Mouse (Mus musculus): ENCODE results near the gene Usp45. TPM values are rescaled to one million over a fixed set of nuclear protein-coding genes. Genes with fewer than 3 reads are reported as not detected.
"Not testable (repeated sequence)": the region's sequence is repeated elsewhere in the genome, so short reads cannot be mapped to it uniquely, and the experiment has no call there.

The Usp45 gene
- total RNA-seq, 1 experiment = 28.3 TPM

DNA sequence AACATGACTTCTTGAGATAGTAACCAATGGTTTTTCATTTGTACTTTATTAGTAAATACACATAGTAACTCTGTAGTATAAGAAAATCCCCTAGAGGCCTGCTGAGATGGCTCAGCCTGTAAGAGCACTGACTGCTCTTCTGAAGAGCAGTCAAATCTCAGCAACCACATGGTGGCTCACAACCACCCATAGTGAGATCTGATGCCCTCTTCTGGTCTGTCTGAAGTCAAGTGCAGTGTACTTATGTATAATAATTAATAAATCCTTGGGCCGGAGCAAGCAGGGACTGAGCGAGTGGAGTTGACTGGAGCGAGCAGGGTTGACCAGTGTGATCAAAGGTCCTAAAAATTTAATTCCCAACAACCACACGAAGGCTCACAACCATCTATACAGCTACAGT is 27.8 kb upstream of the Usp45 start:
- in situ Hi-C loops (cut with MboI; ENCODE audit: low sequenced_read_pairs in 2 of 2, unreplicated experiment in 2 of 2) = no loop called here
- Histone ChIP-seq H3K4me3 (ENCODE audit: insufficient read depth in 1 of 2, low read depth in 1 of 2, low read length in 2 of 2, poor library complexity in 1 of 2, severe bottlenecking in 1 of 2) (no peak overlapping the region), H3K27ac (ENCODE audit: insufficient read depth, low read depth, low read length, poor library complexity, severe bottlenecking) (no peak overlapping the region), H3K36me3 (ENCODE audit: control insufficient read depth, insufficient read depth, low read length, poor library complexity, severe bottlenecking) (no peaks in the 10 kb centered on the region; the same call in 1 of the 2 replicates), H3K9me3 (ENCODE audit: control insufficient read depth, insufficient read depth, low read depth, low read length) (no peaks in the 10 kb centered on the region), H3K4me1 (ENCODE audit: control insufficient read depth in 2 of 2, insufficient read depth in 2 of 2, low read length in 2 of 2, poor library complexity in 1 of 2) (no peaks in the 10 kb centered on the region), H3K9ac (ENCODE audit: insufficient read depth, low read depth, low read length, poor library complexity, severe bottlenecking) (no peak overlapping the region)
- TF ChIP-seq CHD2 (IDR thresholded peaks at IDR 0.05; ENCODE audit: low read depth, low read length) (no peak), MAFK (IDR thresholded peaks at IDR 0.05; ENCODE audit: insufficient read depth, low read depth, low read length) (no peak), ZNF384 (IDR thresholded peaks at IDR 0.05; ENCODE audit: low read depth, low read length) (no peak), ZC3H11A (IDR thresholded peaks at IDR 0.05; ENCODE audit: borderline replicate concordance, low read depth, low read length) (no peak), HCFC1 (IDR thresholded peaks at IDR 0.05; ENCODE audit: borderline replicate concordance, insufficient read depth, low read length) (no peak)
- DNase-seq (ENCODE audit: low read depth, low spot score) = no peak

DNA sequence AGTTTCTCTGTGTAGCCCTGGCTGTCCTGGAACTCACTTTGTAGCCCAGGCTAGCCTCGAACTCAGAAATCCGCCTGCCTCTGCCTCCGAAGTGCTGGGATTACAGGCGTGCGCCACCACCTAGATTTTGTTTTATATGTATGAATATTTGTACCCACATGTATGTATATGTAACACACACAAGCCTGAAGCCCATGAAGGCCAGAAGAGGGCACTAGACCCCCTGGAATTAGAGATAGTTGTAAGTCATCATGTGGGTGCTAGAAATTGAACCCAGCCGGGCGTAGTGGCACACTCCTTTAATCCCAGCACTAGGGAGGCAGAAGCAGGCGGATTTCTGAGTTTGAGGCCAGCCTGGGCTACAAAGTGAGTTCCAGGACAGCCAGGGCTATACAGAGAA is 22.8 kb upstream of the Usp45 start:
- DNase-seq (ENCODE audit: low read depth, low spot score); H3K9ac ChIP-seq (ENCODE audit: insufficient read depth, low read depth, low read length, poor library complexity, severe bottlenecking); H3K9me3 ChIP-seq (ENCODE audit: control insufficient read depth, insufficient read depth, low read depth, low read length); H3K36me3 ChIP-seq (ENCODE audit: control insufficient read depth, insufficient read depth, low read length, poor library complexity, severe bottlenecking); H3K27ac ChIP-seq (ENCODE audit: insufficient read depth, low read depth, low read length, poor library complexity, severe bottlenecking); in situ Hi-C loops (cut with MboI; ENCODE audit: low sequenced_read_pairs in 2 of 2, unreplicated experiment in 2 of 2); H3K4me3 ChIP-seq (ENCODE audit: insufficient read depth in 1 of 2, low read depth in 1 of 2, low read length in 2 of 2, poor library complexity in 1 of 2, severe bottlenecking in 1 of 2); H3K4me1 ChIP-seq (ENCODE audit: control insufficient read depth in 2 of 2, insufficient read depth in 2 of 2, low read length in 2 of 2, poor library complexity in 1 of 2): not testable (repeated sequence)

DNA sequence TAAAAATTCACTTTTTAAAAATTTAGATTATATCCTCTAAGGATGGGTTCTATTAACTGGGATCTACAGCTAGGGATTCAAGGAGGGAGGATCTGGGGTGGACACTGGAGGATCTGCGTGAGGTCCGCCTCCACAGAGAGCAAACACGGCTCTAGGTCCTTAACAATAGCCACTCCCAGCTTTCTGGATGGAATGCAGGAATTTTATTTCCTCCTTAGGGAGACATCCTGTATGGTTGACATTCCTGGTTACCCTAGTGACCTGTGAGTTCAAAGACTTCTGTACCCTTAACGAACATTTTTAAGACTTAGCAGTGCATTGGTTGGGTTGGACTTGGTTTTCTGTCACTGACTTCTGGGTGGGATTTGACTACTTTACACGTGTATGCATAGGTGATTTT is 21.2 kb upstream of the Usp45 start:
- Histone ChIP-seq H3K4me1 (ENCODE audit: control insufficient read depth in 2 of 2, insufficient read depth in 2 of 2, low read length in 2 of 2, poor library complexity in 1 of 2) (peaks cover 0 to 2% of the 10 kb centered on the region in 2 experiments; a peak in 2 of 4 replicates), H3K27ac (ENCODE audit: insufficient read depth, low read depth, low read length, poor library complexity, severe bottlenecking) (no peak overlapping the region), H3K4me3 (ENCODE audit: insufficient read depth in 1 of 2, low read depth in 1 of 2, low read length in 2 of 2, poor library complexity in 1 of 2, severe bottlenecking in 1 of 2) (no peak overlapping the region), H3K9ac (ENCODE audit: insufficient read depth, low read depth, low read length, poor library complexity, severe bottlenecking) (no peak overlapping the region), H3K36me3 (ENCODE audit: control insufficient read depth, insufficient read depth, low read length, poor library complexity, severe bottlenecking) (peaks cover 3% of the 10 kb centered on the region; the same call in 1 of the 2 replicates), H3K9me3 (ENCODE audit: control insufficient read depth, insufficient read depth, low read depth, low read length) (no peaks in the 10 kb centered on the region)
- in situ Hi-C loops (cut with MboI; ENCODE audit: low sequenced_read_pairs in 2 of 2, unreplicated experiment in 2 of 2) = no loop called here
- no peak for DNase-seq (ENCODE audit: low read depth, low spot score)
- TF ChIP-seq MAFK (IDR thresholded peaks at IDR 0.05; ENCODE audit: insufficient read depth, low read depth, low read length) (no peak), ZC3H11A (IDR thresholded peaks at IDR 0.05; ENCODE audit: borderline replicate concordance, low read depth, low read length) (no peak), HCFC1 (IDR thresholded peaks at IDR 0.05; ENCODE audit: borderline replicate concordance, insufficient read depth, low read length) (no peak), CHD2 (IDR thresholded peaks at IDR 0.05; ENCODE audit: low read depth, low read length) (no peak), ZNF384 (IDR thresholded peaks at IDR 0.05; ENCODE audit: low read depth, low read length) (no peak)

DNA sequence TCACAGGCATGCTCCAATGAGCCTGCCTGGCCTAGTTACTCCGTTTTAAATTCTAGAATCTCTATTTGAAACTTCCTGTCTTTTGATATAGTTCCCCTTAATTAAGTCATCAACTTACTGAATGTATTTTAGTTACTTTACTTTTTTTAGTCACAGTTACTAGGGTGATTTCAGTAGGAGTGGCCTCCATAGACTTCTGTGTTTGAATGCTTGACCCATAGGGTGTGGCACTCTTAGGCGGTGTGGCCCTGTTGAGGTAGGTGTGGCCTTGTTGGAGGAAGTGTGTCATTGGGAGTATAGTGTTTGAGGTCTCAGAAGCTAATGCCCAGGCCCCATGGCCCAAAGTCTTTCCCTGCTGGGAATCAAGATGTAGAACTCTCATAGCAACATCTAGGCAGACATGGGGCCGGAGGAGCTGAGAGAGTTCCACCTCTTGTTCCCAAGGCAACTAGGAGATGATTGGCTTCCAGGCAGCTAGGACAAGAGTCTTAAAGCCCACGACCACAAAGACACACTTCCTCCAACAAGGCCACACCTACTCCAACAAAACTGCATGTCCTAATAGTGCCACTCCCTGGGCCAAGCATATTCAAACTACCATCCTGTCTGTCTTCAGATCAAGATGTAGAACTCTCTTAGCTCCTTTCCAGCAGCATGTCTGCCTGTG is 11.7 kb upstream of the Usp45 start:
- TF ChIP-seq CHD2 (IDR thresholded peaks at IDR 0.05; ENCODE audit: low read depth, low read length) (no peak), ZC3H11A (IDR thresholded peaks at IDR 0.05; ENCODE audit: borderline replicate concordance, low read depth, low read length) (no peak), ZNF384 (IDR thresholded peaks at IDR 0.05; ENCODE audit: low read depth, low read length) (no peak), HCFC1 (IDR thresholded peaks at IDR 0.05; ENCODE audit: borderline replicate concordance, insufficient read depth, low read length) (no peak), MAFK (IDR thresholded peaks at IDR 0.05; ENCODE audit: insufficient read depth, low read depth, low read length) (no peak)

DNA sequence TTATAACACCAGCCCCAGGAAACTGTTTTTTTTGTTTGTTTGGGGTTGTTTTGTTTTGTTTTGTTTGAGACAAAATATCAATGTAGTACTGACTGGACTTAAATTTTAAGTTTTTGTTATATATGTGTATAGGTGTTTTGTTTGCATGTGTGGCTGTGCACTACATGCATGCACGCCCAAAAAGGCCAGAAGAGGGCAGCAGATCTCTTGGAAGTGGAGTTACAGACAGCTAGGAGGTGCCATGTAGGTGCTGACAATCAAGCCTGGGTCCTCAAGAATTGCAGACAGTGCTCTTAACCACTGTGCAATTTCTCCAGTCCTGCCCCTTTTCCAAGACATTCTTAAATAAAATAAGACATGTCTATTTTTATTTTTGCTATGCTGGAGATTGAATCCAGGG is 8.1 kb upstream of the Usp45 start:
- Histone ChIP-seq H3K36me3 (ENCODE audit: control insufficient read depth, insufficient read depth, low read length, poor library complexity, severe bottlenecking) (no peaks in the 10 kb centered on the region), H3K9me3 (ENCODE audit: control insufficient read depth, insufficient read depth, low read depth, low read length) (no peaks in the 10 kb centered on the region), H3K27ac (ENCODE audit: insufficient read depth, low read depth, low read length, poor library complexity, severe bottlenecking) (no peak overlapping the region), H3K4me3 (ENCODE audit: insufficient read depth in 1 of 2, low read depth in 1 of 2, low read length in 2 of 2, poor library complexity in 1 of 2, severe bottlenecking in 1 of 2) (no peak overlapping the region), H3K9ac (ENCODE audit: insufficient read depth, low read depth, low read length, poor library complexity, severe bottlenecking) (no peak overlapping the region), H3K4me1 (ENCODE audit: control insufficient read depth in 2 of 2, insufficient read depth in 2 of 2, low read length in 2 of 2, poor library complexity in 1 of 2) (peaks cover 0 to 10% of the 10 kb centered on the region in 2 experiments; a peak in 2 of 4 replicates)
- DNase-seq (ENCODE audit: low read depth, low spot score) = no peak
- in situ Hi-C loops (cut with MboI; ENCODE audit: low sequenced_read_pairs in 2 of 2, unreplicated experiment in 2 of 2) = no loop called here
- TF ChIP-seq ZNF384 (IDR thresholded peaks at IDR 0.05; ENCODE audit: low read depth, low read length) = no peak
- no peak for TF ChIP-seq HCFC1 (IDR thresholded peaks at IDR 0.05; ENCODE audit: borderline replicate concordance, insufficient read depth, low read length)
- TF ChIP-seq ZC3H11A (IDR thresholded peaks at IDR 0.05; ENCODE audit: borderline replicate concordance, low read depth, low read length) = no peak
- no peak for TF ChIP-seq CHD2 (IDR thresholded peaks at IDR 0.05; ENCODE audit: low read depth, low read length)
- no peak for TF ChIP-seq MAFK (IDR thresholded peaks at IDR 0.05; ENCODE audit: insufficient read depth, low read depth, low read length)

More for the DNA sequence above, 11.7 kb upstream of the Usp45 start:
- Histone ChIP-seq H3K9ac (ENCODE audit: insufficient read depth, low read depth, low read length, poor library complexity, severe bottlenecking) (no peak overlapping the region), H3K27ac (ENCODE audit: insufficient read depth, low read depth, low read length, poor library complexity, severe bottlenecking) (peak overlapping the region; percentile 31; the same call in 1 of the 2 replicates), H3K4me3 (ENCODE audit: insufficient read depth in 1 of 2, low read depth in 1 of 2, low read length in 2 of 2, poor library complexity in 1 of 2, severe bottlenecking in 1 of 2) (no peak overlapping the region), H3K9me3 (ENCODE audit: control insufficient read depth, insufficient read depth, low read depth, low read length) (no peaks in the 10 kb centered on the region), H3K36me3 (ENCODE audit: control insufficient read depth, insufficient read depth, low read length, poor library complexity, severe bottlenecking) (no peaks in the 10 kb centered on the region), H3K4me1 (ENCODE audit: control insufficient read depth in 2 of 2, insufficient read depth in 2 of 2, low read length in 2 of 2, poor library complexity in 1 of 2) (peaks cover 0 to 10% of the 10 kb centered on the region in 2 experiments; a peak in 2 of 4 replicates)
- no peak for DNase-seq (ENCODE audit: low read depth, low spot score)
- in situ Hi-C loops (cut with MboI; ENCODE audit: low sequenced_read_pairs in 2 of 2, unreplicated experiment in 2 of 2) = no loop called here

All from ES-E14 (cell line).